Mouse (Mus musculus) adrenal gland, postnatal 14 days (tissue): ENCODE measurements at regions not wholly inside any gene's neighbourhood (a gene's known extent, or its start where the extent isn't known, plus 50 kb on each side); places are given as distances from the start of the nearest gene placed in this dataset.

Experiments
- DNase-seq: peaks from one replicate; pipeline ENCODE4 v3.0.0; 2021; ENCODE audit warnings: mixed read lengths

DNA sequence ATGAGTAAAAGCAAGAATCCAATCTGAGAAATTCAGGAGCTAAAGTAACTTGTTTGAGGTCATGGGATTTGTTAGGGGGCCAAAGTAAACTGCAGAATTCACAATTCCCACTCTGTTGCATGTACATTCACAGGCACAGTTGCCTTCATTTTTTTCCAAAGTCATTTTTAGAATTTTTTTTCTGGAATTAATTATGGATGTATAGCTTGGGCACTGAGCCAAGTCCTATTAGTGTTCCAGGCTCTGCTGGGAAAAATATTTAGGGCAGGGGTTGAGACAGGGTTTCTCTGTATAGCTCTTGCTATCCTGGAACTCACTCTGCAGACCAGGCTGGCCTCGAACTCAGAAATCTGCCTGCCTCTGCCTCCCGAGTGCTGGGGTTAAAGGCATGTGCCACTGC lies 188.3 kb downstream of the Cd83 start:
- DNase-seq = no peak

DNA sequence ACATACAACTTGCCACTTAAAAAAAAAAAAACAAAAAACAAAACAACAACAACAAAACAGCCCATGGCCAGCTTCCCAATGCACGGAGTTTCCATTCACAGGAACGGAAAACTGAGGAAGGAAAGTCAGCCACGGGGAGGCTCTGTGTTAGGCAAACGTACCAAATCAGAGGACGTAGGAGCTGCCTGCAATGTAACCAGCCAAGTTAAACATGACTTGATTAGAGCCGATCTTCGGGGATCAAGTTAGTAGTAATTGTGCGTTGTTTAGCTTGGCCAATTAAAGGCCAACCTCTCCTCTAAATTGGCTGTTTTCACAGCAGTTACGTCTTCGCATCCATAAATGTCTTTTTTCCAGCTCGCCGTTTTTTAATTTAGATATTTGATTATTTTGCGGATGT lies 190.7 kb downstream of the Cd83 start:
- no peak for DNase-seq

DNA sequence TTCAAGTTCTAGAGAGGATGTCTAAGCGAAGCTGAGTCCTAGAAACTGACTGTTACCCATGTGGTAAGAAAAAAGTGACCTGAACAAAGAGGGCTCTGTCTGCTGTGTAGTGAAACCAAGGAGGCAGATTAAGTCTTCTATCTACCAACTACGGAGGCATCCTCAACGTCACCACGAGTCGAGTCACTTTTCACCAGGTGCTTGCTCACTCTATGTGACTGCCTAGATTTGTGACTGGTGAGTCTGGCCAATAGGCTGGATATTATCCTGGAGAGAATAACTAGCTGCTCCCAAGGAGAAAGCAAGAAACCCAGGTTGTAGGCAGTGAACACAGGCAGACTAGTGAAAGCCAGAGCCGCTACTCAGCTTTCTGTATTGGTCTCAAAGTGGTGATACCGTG lies 191.2 kb downstream of the Cd83 start:
- DNase-seq = no peak

DNA sequence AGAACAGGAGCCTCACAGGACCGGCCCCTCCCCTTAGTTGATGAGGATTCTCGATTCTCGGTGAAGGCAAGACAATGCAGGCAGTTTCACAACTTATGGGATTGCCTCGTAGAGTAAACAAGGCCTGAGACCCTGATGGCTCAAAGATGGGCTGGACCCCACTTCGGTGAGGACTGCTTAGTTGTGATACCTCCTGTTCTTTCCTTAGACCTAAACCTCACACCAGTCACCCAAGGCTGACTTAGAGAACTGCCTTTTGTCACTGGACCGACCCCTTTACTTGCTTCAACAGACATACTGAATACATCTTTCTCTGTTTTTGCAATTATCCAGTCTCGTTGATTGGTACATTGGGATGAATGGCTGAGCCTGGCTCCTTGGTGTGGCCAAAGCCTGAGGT lies 192.1 kb downstream of the Cd83 start:
- DNase-seq = no peak

DNA sequence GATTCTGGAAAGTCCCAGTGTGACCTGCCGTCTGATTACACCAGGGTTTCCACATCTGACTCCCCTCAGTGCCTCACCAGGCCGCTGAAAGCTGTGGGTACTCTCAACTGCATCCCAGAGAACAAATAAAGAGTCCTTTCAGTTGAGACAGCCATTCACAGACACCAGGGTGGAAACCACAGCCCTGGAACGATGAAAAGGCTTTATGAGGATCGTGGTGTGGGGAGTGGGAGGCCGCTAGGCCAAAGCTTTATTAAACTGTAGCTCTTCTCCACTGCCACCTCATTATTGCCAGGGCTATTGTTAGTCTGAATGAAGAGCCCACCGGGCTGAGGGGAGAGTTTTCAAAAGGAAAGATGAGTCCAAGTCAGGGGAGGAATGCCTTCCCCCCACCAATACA lies 202.8 kb downstream of the Cd83 start:
- no peak for DNase-seq

DNA sequence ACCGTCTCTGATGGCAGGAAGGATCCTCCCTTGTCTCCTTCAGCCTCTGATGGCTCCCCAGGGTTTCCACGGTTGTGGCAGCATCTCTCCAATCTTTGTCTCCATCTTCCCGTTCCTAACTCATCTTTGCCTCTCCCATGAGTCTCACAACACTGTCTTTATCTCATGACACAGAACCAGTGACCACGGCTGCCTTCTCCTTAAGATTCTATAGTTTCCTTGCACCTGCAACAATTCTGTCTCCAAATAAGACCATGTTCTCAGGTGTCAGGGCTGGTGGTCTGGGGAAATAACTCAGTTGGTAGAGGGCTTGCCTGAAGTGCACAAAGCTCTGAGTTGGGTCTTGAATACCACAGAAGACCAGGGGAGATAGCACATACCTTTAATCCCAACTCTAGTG lies 203.8 kb downstream of the Cd83 start:
- no peak for DNase-seq

DNA sequence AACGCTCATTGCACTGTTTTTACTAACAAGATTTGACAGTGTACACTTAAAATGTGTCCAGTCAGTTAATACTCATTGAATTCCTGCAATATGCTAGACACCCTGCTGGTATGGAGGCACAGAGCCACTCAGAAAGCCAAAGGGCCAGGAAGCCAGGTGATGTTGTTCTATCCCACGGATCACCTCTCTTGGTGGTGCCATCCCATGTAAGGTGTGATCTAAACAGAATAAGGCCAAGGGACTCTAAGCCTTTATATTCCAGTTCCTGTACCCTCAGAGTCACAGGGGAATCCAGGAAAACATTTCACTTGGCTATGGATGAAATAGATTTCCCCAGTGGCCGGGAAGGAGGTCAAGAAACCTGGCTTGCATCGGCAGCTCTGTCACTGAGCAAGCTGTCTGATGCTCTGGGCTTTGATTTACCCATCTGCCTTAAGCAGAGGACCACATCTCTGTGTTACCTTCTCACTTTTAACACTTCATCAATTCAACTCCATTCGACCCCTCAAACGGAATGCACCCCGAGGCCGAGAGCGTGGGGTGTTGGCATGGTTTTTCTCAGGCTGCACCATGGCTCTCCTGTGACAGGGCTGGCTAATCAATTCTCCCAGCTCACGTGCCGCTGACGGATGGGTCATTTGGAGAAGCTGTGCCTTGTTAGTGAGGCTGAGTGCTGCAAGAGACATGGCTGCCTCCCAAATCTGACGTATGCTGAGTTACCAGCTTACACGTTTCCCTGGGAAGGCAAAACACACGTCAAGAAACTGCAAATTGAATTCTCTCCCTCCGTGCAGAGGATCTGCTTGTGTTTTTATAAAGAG lies 205.9 kb downstream of the Cd83 start:
- peak; percentile 67 for DNase-seq

DNA sequence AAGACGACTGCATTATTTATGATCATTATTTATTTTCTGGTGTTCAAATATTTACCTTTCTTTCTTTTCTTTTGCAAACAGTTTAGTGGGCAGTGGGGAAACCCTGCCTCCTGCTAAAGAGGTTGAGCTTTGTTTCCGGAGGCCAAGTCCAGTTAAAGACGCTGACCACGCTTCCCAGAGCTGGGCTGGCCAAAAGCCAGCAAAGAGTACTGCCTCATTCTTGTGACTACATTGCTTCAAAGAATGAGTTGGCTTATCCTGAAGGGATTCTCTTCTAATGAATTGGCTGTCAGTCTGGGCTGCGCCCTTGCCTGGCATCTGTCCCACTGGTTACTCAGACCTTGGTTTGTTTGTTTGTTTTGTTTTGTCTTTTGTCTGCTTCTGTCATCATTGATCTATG lies 207.2 kb downstream of the Cd83 start:
- peak; percentile 83 for DNase-seq

DNA sequence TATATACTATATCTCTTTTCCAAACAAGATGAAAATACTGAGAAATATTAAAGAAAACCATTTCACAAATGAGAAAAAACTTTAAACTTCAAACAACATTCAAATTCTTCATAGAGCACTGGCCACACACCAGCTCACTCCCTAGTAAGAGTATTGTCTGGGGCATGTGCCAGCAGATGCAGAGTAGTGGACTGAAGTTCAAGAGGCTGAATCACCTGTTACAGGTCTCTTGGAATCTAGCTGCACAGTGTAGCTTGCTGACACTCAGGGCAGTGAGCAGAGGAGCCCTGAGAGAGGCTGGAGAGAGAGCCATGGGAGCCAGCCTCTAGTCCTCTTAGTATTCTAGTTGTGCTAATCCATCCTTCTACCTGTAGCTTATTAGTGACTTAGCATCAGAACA lies 208.4 kb downstream of the Cd83 start:
- no peak for DNase-seq

DNA sequence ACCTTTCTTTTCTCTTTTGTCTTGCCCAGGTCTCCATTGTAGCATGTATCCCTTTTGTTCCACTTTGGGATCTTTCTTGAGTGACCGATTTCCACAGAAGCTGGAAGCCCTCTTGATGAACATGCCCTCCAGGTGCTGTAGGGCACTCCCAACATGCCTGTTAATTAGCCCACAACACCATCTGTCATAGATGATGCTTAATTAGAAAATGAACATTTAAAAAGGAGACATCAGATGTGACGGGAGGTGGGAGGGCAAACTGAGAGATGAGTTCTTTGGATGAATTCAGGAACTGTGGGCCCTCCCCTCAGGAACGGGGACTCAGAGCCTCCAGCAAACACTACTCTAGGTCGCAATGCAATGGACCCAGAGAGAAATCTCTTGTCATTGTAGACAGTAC lies 209.8 kb downstream of the Cd83 start:
- no peak for DNase-seq

DNA sequence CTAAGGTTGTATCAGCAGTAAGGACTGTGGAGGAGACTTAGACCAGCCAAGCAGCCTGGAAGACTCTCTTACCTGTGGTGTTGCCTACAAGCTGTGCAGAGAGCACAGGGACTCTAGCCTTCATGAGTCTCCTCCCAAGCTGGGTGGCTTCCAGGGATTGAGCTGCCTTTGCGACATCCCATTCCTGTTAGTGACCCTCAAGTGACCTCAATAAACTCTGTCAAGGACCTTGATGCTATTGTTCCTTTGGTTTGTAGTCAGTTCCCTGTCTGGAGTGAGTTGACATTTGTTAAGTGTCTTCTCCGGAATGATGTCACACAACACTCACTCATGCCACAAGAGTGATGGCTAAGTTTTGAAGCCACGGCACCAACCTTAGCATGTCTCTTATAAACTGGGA lies 211.0 kb downstream of the Cd83 start:
- peak; percentile 71 for DNase-seq

DNA sequence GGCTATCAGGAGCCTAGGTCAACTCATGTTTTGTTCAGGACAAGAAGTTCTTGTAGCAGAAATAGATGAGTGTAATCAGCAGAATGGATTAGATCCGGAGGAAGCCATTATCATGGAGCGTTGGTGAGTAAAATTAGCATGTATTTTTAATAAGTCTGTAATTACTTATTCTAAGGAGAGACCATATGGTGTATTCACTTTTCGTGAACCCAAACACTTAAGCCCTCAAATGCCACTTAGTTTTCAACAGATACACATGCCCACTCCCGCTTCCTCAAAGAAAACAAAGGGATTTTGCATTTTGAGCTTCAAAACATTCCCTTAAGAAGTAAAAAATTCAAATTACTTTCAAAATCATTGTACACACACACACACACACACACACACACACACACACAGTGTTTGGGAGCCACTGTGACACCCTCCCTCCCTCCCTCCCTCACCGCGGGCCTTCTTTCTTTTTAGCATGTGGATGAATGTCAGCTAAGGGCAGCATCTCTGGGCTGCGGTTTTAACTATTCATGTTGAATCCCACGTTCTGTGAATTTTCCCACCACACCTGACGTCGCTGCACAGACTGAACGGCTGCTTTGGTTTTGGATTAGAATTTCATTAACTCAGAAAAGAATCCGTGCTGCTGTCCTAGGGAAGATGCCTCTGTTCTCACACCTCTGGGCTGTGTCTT lies 217.4 kb downstream of the Cd83 start:
- no peak for DNase-seq

DNA sequence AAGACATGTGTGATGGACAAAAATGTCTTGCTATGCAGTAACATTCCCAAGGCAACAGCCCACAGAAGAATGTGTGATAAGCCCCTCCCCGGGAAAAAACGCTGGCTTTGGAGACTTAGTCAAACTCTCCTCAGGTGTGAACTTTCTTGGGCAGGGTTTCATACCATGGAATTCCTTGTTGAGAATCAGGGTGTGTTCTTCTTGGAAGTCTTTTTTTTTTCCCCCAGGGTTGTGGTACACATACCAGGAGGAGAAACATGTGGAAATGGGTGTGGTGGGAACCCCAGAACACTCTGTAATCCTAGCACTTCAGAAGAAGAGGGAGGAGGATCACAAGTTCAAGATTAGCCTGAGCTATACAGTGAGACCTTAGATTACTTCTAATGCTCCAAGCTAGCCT lies 228.3 kb downstream of the Cd83 start:
- DNase-seq = no peak

DNA sequence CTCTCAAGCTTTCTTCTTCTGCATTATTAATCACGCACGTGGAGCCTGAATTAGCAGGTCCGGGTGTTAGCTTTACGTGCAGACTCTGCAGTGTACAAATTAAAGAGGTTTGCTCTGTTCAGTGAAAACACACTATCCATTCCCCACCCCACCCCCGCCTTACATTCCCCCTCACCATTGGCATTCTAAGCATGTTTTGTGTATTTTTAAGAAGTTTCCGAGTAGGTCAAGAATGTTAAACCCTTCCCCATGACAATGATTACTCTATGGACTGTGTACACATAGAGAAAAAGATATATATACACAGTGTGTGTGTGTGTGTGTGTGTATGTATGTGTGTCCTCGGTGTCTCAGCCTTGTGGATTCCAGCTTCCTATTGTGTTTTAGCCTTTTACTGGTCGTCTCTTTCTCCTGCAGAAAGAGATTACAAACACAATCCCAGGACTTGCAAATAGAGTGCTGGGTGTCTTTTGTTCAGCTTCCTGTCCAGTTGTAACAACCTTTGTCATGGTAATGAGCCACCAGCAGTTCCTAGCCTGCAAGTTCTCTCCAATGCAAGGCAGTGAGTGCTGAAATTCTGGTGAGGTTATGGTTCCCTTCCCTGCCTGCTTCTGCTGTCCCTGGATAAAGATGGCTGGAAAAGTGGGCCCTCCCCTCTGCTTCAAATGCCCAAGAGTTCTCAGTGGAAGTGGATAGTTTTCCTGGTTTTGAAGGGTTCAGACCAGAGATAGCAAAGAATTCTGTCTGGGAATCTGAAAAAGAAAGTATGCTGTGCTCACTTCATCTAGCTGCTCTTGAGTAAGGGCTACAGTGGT lies 234.1 kb downstream of the Cd83 start:
- DNase-seq = no peak

DNA sequence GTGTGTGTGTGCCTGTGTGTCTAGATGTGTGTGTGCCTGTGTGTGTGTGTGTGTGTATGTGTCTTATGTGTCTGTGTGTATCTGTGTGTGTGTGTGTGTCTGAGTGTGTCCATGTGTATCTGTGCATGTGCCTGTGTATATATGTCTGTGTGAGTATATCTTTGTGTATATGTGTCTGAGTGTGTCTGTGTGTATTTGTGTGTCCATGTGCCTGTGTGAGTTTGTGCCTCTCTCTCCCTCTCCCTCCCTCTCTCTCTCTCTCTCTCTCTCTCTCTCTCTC lies 234.7 kb downstream of the Cd83 start:
- no peak for DNase-seq

DNA sequence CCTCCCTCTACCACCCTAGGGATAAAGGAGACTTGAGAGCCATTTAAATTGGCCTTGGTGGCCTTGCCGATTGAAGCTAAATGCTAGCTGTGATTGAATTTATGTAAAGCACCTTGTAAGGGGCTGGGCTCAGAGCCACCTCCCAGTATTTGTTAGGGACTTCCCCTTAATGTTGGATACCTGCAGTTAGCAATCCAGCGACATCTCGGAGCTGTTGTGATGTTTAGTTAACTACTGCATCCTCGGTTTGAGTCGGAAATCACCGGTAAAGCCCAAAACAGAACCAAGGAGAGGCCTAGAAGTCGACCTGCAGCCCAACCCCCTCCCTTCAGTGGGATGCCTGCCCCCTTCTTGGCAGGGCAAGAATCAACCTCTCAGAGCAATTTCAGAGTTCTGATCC lies 236.3 kb downstream of the Cd83 start:
- DNase-seq = no peak

DNA sequence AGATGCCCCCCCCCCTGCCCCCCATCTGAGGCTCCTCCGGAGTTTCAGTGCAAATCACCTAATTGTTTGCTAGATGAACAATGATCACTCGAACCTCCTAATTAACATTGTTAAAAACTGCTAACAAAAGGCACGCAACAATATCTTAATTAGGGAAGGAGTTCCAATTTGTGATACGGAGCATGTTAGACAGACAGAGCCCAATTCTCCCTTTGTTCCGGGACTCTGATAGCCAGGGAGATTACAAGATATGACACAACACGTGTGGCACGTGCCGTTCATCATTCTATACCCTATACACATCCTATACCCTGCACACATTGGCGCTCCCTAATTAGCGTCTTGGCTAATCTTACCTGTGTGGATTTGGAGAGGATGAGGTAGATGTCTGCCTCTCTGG lies 237.5 kb downstream of the Cd83 start:
- no peak for DNase-seq

DNA sequence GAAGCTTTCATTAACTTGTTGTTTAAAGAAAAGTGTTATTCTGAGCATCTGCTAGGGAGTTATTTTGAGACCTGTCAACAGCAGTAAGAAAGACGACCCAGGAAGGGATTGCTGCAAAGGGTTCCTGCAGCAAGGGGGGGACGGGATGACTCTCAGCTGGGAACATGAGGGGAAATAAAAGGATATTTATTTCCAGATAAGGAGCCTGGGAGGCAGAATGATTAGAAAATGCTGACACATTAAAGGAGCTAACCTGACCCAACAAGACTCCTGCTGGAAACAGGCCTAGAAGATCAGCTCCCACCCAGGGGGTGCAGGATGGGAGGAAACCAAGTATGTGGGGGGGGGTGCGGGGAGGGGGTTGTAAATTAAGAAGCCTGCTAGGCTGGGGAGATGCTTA lies 240.0 kb downstream of the Cd83 start:
- peak; percentile 17 for DNase-seq

DNA sequence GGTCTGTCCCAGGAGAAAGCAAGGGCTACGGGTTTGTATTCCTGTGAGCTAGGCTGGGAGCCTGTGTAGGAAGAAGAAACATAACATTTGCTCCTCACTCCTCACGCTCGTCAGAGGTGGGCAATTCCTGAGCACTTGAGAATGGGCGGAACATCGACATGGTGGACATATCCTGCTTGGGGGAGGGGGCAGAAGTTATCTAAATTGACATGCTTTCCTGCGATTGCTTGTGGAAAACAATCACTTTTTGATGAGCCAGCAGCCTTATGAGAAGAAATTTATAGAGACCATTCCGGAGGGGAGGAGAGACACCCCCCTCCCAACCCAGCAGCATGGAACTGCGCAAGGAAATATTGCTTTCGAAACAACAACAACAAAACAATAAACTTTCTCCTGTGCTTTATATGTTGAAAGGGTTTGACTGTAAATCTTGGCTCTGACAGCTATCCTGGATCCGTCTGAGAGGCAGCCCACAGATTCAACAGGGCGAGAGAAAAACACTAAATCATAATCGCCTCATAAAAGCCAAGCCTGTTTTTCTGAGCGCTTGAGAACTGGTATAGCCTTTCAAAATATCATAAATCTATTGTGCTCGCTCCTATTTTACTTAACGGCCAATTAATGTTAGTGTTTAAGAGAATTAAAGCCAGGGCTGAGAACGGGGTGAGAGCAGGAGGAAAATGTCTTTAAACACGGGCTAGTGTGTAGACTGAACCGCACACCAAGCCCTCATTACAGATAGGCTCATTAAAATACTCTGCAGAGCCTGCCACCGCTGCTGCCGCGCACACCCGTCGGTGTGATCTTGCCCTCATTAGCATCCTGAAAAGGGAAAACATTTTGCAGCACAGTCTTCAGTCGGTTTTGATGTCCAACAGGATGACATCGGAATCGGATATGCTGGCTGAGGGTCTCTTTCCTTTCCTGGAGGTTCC lies 242.0 kb downstream of the Cd83 start:
- no peak for DNase-seq

DNA sequence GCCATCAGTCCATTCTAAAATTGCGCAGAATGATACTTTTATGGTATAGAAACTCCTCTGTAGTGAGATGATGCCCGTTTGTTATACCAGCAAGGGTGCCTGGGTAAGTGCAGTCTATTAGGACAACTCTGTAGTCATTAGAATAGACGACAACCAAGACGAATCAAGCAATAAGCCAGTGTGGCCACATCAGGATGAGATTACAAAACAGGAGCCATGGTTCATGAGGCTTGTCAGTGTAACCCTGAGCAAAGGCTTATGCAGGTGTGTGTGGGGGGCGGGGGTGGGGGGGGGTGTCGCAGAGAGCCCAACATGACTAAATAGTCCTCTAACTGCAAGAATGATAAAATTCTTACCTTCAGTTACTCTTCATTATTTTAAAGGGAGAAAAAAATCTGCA lies 243.5 kb downstream of the Cd83 start:
- DNase-seq = no peak

DNA sequence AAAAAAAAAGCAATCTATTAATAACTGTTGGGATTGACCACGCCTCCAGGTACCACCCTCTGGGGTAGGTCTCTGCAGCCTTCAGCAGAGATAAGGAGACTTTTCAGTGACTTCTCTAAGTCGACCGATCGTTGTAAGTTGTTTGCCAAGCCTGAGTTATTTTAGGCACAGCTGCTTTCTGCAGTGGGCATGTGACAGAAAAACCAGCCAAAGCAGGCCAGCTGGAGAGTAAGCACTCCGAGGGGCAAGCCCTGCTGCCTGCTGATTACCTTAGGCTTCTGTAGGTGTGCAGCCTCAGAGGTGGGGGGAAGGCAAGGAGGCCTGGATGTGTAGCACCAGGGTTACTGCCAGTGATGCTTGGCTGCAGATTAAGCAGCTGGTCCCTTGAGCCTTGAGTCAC lies 246.0 kb downstream of the Cd83 start:
- no peak for DNase-seq

DNA sequence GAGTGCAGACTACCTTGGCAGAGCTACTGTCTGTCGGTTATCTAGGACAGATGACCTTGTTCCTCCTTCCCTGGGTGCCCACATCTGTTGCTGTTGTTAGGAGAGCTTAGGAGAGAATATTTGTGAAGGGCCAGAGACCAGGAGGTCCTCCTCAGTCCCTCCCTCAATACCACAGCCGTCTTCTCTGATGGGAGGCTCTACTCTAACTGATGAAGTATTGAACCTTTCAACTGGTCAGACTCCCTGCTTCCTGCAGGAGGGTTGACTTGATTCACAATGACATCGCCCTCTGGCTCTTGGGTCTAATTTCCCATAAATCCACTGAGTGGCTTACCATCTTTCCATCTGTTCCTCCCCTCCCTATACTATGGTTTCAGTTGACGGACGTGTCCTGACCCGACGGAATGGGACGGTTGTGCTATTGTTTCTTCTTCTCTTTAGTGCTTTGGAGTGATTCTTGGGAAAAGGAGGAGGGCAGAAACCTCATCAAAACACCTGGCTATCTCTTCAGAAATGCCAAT lies 253.3 kb downstream of the Cd83 start:
- DNase-seq = no peak
